ENCODE assay signal across 11 mouse cellular contexts in genomic region chr17:5000871-5001270, GRCm38 (mm10). TPM values are rescaled to one million over a fixed set of nuclear protein-coding genes. Genes with fewer than 3 reads are reported as not detected.
DNase-seq lines count a peak whose midpoint lies in the region; ATAC-seq lines count a peak whose summit lies in the region.
"Had no signal": no experiment of that assay in that cellular context is flagged by ENCODE, and none has a peak within 500 bp of the region (broad histone marks: within the 10 kb centered on the region; RNA-seq: fewer than 3 reads in every experiment).

No protein-coding gene starts in this region.

- H3K9me3 ChIP-seq in midbrain, embryonic 12.5 days = no peaks in the 10 kb centered on the region
- H3K9me3 ChIP-seq: liver, embryonic 13.5 days had no signal

- 52% methylated on average over 7 of the region's 7 CpGs for WGBS in midbrain, embryonic 12.5 days

- H3K4me1 ChIP-seq in midbrain, embryonic 12.5 days = peaks cover 60% of the 10 kb centered on the region

- no peak overlapping the region for H3K27ac ChIP-seq in midbrain, embryonic 12.5 days (replicated peaks)
- H3K27ac ChIP-seq: liver, embryonic 13.5 days had no signal

- DNase-seq in embryo, embryonic 11 days = peak; percentile 26
- no peak for DNase-seq in embryo, embryonic 9.5 days (ENCODE audit: extremely low spot score)
- DNase-seq in R1 (ENCODE audit: low read depth, low spot score) = peak; percentile 54
- DNase-seq in forelimb bud, embryonic 11.5 days (ENCODE audit: low read depth, low spot score) = peak; percentile 56
- DNase-seq in adrenal gland, postnatal 10 days = no peak
- DNase-seq in spleen, adult 18-20 months = no peak
- no peak for DNase-seq in left cerebral cortex, adult 11 months (ENCODE audit: low spot score)
- DNase-seq: cerebellum, adult 9-10 months; kidney, adult 2 months; liver, embryonic 13.5 days had no signal

- H3K27me3 ChIP-seq in midbrain, embryonic 12.5 days = no peaks in the 10 kb centered on the region
- H3K27me3 ChIP-seq: liver, embryonic 13.5 days had no signal

- no peak for ATAC-seq in midbrain, embryonic 12.5 days (ENCODE audit: low FRiP score, low read depth)

- peak overlapping the region; percentile 30 for H3K4me2 ChIP-seq in midbrain, embryonic 12.5 days (replicated peaks)
- H3K4me2 ChIP-seq: liver, embryonic 13.5 days had no signal

- no peaks in the 10 kb centered on the region for H3K36me3 ChIP-seq in midbrain, embryonic 12.5 days
- H3K36me3 ChIP-seq: liver, embryonic 13.5 days had no signal

- H3K4me3 ChIP-seq in midbrain, embryonic 12.5 days = peak overlapping the region; percentile 9; the same call in 1 of the 2 replicates
- H3K4me3 ChIP-seq: liver, embryonic 13.5 days had no signal

- no peak overlapping the region; the same call in 1 of the 2 replicates for H3K9ac ChIP-seq in midbrain, embryonic 12.5 days (replicated peaks)
- H3K9ac ChIP-seq: liver, embryonic 13.5 days had no signal

RNA-seq across cellular contexts. Expression of gene Arid1b, which starts 6.7 kb away (rescaled TPM):
- 17.4 and 19.0 TPM in 2 replicates for polyA plus RNA-seq in midbrain, embryonic 12.5 days (2016; fragmentation: Nextera tagmentation; extraction: Ambion mirVana)
- 10 to 100 TPM; 56.1 to 75.4 TPM for total RNA-seq in adrenal gland, postnatal 10 days (2021)

Comparison
In these comparisons a context has a peak if more than half of its experiments do, and no peak if none do; other contexts are left out.
1. DNase-seq: peak in embryo, embryonic 11 days (single experiment), R1 (single experiment) and forelimb bud, embryonic 11.5 days (single experiment); none in embryo, embryonic 9.5 days (single experiment), adrenal gland, postnatal 10 days (single experiment), spleen, adult 18-20 months (0 of 2) and left cerebral cortex, adult 11 months (single experiment).